Mouse (Mus musculus): Measurements from ENCODE around the gene Nelfe.
"Not testable (repeated sequence)": the region's sequence is repeated elsewhere in the genome, so short reads cannot be mapped to it uniquely, and the experiment has no call there.

Gene Nelfe

DNA sequence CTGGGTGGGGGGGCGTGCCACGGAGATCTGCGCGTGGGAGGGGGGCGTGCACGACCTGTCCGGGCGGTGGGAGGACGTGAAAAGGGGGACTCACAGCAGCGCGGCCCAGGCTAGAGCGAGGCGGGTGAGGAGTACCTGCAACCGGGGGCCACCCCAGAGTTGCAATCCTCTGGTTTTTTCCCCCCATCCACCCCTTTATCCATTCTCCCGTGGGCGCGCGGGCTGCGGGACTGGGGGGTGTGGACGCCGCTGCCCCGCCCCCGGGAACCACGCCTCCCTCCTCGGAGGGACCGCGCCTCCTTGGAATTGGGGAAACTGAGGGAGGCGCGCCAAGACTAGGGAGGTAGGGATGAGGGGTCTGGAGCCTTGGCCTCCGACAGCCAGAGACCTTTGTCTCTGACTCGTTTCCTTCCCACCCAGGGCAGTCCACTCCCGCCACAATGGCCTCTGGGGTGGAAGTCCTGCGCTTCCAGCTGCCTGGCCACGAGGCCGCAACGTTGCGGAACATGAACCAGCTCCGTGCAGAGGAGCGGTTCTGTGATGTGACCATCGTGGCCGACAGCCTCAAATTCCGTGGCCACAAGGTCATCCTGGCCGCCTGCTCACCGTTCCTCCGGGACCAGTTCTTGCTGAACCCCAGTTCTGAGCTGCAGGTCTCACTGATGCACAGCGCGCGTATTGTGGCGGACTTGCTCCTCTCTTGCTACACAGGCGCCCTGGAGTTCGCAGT is 44.8 kb downstream of the Nelfe start:
- peak; percentile 45 for DNase-seq

DNA sequence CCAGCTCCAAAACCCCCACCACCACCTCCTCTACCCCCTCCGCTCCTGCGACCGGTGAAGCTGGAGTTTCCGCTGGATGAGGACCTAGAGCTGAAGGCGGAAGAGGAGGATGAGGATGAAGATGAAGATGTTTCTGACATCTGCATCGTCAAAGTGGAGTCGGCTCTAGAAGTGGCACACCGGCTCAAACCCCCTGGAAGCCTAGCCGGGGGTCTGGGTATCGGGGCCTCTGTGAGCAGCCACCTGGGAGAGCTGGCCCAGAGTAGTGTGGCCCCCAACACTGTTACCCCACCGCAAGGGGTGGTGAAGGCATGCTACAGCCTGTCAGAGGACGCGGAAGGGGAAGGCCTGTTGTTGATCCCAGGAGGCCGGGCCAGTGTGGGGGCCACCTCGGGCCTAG is 45.5 kb downstream of the Nelfe start:
- DNase-seq, result no peak

DNA sequence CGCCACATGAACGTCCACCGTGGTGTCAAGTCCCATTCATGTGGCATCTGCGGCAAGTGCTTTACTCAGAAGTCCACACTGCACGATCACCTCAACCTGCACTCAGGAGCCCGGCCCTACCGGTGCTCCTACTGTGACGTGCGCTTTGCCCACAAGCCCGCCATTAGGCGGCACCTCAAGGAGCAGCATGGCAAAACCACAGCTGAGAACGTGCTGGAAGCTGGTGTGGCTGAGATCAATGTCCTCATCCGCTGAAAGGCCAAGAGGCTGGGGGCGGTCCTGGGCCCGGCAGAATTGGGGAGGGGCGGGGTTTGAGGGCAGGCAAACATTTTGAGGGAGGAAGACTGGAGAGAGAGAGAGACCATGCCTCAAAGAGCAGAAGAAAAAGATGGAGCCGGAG is 46.2 kb downstream of the Nelfe start:
- DNase-seq, result no peak

DNA sequence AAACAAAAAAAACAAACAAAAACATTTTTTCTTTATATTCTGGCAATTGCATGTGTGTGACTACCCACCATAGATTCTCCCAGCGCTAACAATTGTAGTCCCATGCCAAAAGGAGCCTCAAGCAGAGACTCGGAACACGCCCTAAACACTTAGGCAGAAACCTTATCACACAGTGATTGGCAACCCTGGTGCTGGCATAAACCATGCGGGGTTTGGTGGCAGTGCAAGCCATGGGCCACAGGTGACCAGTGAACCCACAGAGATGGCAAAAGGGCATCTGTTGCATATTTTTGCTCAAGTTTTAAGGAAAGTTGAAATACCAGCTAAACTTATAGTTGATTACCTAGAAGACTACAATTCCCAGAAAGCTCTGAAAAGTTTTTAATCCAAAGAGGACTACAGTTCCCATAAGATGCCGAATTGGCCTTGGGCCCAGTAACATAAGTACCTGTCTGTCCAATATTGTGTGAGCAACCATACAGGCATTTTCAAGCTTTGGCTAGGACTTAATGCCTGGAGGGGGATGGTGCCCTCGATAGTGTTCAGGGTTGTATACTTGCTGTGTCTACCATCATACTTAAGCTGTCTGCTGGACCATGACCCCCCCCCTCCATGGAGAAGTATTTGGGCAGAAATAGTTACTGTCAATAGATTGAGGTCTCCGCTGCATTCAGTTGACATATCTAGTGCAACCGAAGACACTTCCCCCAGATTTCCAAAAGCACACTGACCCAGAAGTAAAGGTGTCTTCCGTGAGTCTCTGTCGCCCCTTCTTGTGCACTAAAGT is 47.4 kb downstream of the Nelfe start:
- DNase-seq, result peak; percentile 72

DNA sequence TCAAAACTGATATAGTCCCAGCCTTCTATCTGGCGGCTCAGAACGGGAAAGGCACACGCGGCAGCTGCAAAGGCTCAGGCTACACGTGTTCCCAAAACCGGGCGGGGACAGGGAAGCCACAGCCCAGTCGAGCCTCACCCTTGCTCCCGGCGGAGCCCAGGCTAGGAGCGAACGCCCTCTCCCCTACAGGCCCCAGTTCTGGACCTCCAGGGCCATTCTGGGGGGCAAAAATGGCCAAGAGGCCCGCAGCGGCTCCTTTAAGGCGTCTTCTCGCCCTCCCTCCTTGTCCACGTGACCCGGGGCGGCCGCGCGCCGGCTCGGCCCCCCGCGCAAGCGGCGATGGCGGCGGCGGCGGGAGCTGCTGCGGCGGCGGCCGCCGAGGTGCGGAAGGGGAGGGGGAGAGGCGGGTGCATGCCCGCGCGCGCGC is 48.0 kb downstream of the Nelfe start, which contains the start of the genes C2 and Ehmt2:
Gene C2, minus strand, starts transcription at position 106 of the 427 bp plus-strand sequence.
Gene Ehmt2, plus strand, starts transcription at position 310 of the 427 bp plus-strand sequence.
- peak; percentile 83 for DNase-seq

DNA sequence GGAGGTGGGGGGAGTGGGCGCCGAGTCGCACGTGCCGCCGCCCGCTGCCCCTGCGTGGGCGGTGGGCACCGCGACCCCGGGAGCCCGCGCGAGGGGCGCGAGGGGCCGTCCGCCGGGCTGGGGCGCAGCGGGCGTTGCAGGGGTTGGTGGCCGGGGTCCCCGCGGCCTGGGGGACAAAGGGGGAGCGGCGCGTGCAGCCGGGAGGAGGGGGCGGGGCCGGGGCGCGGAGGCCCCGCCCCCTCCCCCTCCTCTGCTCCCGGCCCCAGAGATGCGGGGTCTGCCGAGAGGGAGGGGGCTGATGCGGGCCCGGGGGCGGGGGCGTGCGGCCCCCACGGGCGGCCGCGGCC is 48.5 kb downstream of the Nelfe start:
- DNase-seq, result no peak

DNA sequence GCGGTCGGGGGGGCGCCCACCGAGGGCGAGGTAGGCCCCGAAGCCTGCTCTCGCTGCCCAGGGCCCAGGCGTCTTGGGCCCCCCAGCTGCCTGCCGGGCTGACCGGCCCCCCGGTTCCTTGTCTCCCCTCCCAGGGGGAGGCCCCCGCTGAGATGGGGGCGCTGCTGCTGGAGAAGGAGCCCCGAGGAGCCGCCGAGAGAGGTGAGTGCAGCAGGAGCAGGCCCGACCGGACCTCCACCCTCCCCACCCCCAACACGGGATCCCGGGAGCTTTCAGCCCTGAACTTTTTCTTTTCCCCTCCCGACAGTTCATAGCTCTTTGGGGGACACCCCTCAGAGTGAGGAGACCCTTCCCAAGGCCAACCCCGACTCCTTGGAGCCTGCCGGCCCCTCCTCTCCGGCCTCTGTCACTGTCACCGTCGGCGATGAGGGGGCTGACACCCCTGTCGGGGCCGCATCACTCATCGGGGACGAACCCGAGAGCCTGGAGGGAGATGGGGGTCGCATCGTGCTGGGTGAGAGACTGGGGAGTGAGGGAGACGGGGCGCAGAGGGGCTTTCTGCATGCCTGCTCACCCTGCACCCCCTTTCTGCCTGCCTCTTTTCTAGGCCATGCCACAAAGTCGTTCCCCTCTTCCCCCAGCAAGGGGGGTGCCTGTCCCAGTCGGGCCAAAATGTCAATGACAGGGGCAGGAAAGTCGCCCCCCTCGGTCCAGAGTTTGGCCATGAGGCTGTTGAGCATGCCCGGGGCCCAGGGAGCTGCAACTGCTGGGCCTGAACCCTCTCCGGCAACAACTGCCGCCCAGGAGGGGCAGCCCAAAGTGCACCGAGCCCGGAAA is 49.1 kb downstream of the Nelfe start:
- peak; percentile 30 for DNase-seq

DNA sequence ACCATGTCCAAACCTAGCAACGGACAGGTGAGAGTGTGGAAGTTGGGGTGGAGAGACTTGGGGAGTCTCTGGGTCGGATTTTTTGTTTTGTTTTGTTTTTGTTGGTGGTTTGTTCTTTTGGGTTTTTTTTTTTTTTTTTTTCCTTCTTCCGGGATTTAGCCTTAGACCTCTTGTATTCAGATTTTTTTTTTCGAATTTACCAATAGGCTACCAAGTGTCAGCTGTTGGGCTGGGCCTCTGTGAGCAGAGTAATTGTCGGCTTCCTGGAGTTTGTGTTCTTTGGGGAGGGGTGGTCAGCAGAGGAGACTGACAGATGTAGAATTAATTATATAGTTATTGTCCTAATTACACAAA is 49.7 kb downstream of the Nelfe start:
- DNase-seq, result peak; percentile 55

DNA sequence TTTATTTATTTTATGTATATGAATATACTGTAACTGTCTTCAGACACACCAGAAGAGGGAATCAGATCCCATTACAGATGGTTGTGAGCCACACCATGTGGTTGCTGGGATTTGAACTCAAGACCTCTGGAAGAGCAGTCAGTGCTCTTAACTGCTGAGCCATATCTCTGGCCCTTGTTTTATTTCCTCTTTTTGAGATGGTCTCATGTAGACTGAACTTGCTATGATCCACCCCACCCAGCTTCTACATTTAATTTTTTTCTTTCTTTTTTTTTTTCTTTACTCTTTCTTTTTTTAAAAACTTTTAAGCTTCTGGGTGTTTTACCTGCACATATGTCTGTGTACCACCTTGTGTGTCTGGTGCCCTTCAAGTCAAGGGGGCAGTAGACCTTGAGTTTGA is 50.6 kb downstream of the Nelfe start:
- DNase-seq, result not testable (repeated sequence)

DNA sequence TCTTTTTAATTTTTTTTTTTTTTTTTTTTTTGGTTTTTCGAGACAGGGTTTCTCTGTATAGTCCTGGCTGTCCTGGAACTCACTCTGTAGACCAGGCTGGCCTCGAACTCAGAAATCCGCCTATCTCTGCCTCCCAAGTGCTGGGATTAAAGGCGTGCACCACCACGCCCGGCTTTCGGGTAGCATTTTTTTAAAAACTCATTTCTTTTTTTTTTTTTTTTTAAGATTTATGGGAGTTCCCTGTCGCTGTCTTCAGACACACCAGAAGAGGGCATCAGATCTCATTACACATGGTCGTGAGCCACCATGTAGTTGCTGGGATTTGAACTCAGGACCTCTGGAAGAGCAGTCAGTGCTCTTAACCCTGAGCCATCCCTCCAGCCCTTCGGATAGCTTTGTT is 51.8 kb downstream of the Nelfe start:
- DNase-seq, result not testable (repeated sequence)

DNA sequence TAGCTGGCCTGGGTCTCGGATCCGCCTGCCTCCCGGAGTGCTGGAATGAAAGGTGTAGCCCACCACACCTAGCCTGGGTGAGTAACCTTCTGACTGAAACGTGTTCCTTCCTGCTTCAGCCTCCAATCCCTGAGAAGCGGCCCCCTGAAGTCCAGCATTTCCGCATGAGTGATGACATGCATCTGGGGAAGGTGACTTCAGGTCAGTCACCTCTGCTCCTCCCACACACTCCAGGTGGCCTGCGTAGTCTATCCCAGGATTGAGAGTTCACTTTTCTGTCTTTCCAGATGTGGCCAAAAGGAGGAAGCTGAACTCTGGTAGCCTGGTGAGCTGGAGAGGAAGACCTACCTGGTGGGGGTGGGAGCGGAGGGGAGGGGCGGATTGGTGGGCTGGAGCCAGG is 52.7 kb downstream of the Nelfe start:
- no peak for DNase-seq

All from lung, postnatal 36 days (tissue).